Mouse (Mus musculus): ENCODE results near the gene Polr1c. TPM values are rescaled to one million over a fixed set of nuclear protein-coding genes. Genes with fewer than 3 reads are reported as not detected.

Gene Polr1c
- polyA plus RNA-seq (2015; fragmentation: Illumina TruSeq; extraction: RNeasy Lipid Tissue Mini Kit (QIAGEN cat#74804); ENCODE audit: insufficient read depth, low replicate concordance), result 37.5 TPM

DNA sequence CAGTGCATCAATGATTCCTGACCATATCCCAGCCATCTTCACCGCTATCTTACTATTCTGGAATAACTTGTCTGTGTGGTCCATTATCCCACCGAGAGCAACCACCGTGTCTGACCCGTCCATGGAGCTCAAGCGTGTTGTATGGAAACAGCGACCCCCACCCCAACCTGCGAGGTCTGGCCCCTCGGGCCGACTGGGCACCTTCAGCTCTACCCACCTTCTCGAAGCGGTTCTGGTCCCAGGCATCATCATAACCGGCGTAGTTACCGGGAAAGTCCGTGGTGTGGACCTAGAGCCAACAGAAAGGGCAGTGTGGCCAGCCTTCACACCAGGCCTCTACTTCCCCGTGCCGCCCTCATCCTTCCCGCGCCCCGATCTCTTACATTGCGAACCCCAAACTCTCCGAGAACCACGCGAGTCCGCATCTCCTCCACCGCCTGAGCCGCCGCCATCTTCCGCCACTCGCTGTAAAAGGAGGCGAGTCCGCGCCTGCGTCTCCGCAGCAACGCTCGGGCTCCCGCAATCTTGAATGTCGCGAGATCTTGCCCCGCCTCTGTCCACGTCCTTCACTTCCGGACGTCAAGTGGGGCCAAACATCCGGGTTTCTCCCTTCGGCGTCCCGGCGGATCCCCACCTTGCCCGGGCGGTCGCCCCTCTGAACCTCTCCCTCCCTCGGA, at the start of gene Polr1c, which contains the start of gene Yipf3:
Polr1c (minus strand) TSS at position 543 of the 677 bp plus-strand sequence.
Yipf3 (plus strand) TSS at position 569 of the 677 bp plus-strand sequence.

DNA sequence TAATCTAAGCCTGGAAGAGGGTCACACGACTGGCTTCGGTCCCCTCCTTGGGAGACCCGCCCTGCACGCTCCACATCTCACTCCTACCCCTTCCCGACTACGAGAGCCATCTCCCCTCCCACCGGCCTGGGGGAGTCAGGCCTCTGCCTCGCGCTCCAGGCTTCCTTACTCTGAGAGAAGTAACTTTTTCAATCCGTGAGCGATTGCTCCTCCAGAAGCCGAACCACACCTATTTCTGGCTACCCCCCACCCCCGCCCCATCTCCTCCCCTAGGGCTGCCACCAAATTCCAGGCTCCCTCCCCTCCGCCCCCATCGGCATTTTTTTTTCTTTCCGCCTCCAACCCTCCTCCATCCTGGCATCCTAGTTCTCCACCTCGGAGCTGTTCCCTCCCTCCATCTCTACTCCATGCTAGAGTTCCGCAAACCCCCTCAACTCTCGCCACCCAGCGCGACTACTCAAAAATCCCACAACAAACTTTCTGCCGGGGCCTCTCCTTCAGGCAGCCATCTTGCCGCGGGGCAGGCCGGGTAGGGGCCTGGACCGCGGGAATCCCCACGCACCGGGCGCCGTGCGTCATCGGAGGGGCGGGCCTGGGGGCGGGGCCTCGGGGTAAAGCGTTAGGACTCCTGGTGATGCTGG, 34.7 kb upstream of the Polr1c start, which contains the start of gene Tjap1:
Tjap1 (minus strand) TSS at position 544 of the 641 bp plus-strand sequence.

DNA sequence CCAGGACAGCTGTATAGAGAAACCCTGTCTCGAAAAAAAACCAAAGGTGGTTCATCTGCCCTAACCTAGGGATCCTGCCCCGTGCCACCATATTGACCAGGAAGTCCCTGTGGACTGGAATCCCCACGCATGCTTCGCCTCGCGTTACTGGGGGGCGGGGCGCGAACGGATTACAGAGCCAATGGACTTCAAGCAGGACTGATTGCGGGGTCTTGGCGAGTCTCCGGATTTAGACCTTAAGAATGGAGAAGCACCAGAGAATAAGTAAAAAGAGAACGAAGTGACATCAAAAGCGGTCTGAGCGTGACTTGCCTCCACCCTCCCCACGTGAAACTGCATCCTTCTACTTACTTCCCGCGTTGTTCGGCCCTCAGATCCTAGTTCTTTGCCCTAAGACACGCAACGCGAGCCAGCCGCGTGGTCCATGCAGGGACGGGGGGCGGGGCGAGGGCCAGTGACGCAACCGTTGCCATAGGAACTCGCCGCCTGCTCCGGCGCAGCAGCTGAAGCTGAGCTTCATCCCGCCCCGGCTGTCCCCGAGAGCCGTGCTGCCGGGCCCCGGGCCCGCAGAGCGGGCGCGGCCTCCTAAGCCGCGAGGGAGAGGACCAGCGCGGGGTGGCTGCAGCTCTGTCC, 5.7 kb upstream of the Polr1c start, which contains the start of gene Lrrc73:
Lrrc73 (plus strand) TSS at position 80 of the 633 bp plus-strand sequence.

GRCm38 (mm10) chr17:46202421-46203071, 45.3 kb downstream of the Polr1c start, which contains the start of the genes Polh and Xpo5:
Gene Polh (minus strand): TSS chr17:46202645.
Gene Xpo5 (plus strand): TSS chr17:46202782.

Other genes starting within 250 kb of the Polr1c start
- 75.1 TPM for gene Vegfa, start 215.7 kb downstream of the Polr1c start, polyA plus RNA-seq (2015; fragmentation: Illumina TruSeq; extraction: RNeasy Lipid Tissue Mini Kit (QIAGEN cat#74804); ENCODE audit: insufficient read depth, low replicate concordance)
- gene Mrps18a, start 137.1 kb downstream of the Polr1c start, polyA plus RNA-seq (2015; fragmentation: Illumina TruSeq; extraction: RNeasy Lipid Tissue Mini Kit (QIAGEN cat#74804); ENCODE audit: insufficient read depth, low replicate concordance), result 50.6 TPM
- gene Rsph9, start 103.8 kb downstream of the Polr1c start, polyA plus RNA-seq (2015; fragmentation: Illumina TruSeq; extraction: RNeasy Lipid Tissue Mini Kit (QIAGEN cat#74804); ENCODE audit: insufficient read depth, low replicate concordance), result 0.32 TPM
- 15.3 TPM for gene Mad2l1bp, start 94.5 kb downstream of the Polr1c start, polyA plus RNA-seq (2015; fragmentation: Illumina TruSeq; extraction: RNeasy Lipid Tissue Mini Kit (QIAGEN cat#74804); ENCODE audit: insufficient read depth, low replicate concordance)
- gene Gtpbp2, start 87.0 kb downstream of the Polr1c start, polyA plus RNA-seq (2015; fragmentation: Illumina TruSeq; extraction: RNeasy Lipid Tissue Mini Kit (QIAGEN cat#74804); ENCODE audit: insufficient read depth, low replicate concordance), result 158 TPM
- gene Polh, start 45.4 kb downstream of the Polr1c start, polyA plus RNA-seq (2015; fragmentation: Illumina TruSeq; extraction: RNeasy Lipid Tissue Mini Kit (QIAGEN cat#74804); ENCODE audit: insufficient read depth, low replicate concordance), result 18.1 TPM
- gene Xpo5, start 45.3 kb downstream of the Polr1c start, polyA plus RNA-seq (2015; fragmentation: Illumina TruSeq; extraction: RNeasy Lipid Tissue Mini Kit (QIAGEN cat#74804); ENCODE audit: insufficient read depth, low replicate concordance), result 31.6 TPM
- 20.5 TPM for gene Yipf3, start within 50 bp of the Polr1c start, polyA plus RNA-seq (2015; fragmentation: Illumina TruSeq; extraction: RNeasy Lipid Tissue Mini Kit (QIAGEN cat#74804); ENCODE audit: insufficient read depth, low replicate concordance)
- 0.37 TPM for gene Lrrc73, start 5.5 kb upstream of the Polr1c start, polyA plus RNA-seq (2015; fragmentation: Illumina TruSeq; extraction: RNeasy Lipid Tissue Mini Kit (QIAGEN cat#74804); ENCODE audit: insufficient read depth, low replicate concordance)
- gene Tjap1, start 35.0 kb upstream of the Polr1c start, polyA plus RNA-seq (2015; fragmentation: Illumina TruSeq; extraction: RNeasy Lipid Tissue Mini Kit (QIAGEN cat#74804); ENCODE audit: insufficient read depth, low replicate concordance), result 10.3 TPM
- not detected for gene Dlk2, start 49.4 kb upstream of the Polr1c start, polyA plus RNA-seq (2015; fragmentation: Illumina TruSeq; extraction: RNeasy Lipid Tissue Mini Kit (QIAGEN cat#74804); ENCODE audit: insufficient read depth, low replicate concordance)
- gene Abcc10, start 80.3 kb upstream of the Polr1c start, polyA plus RNA-seq (2015; fragmentation: Illumina TruSeq; extraction: RNeasy Lipid Tissue Mini Kit (QIAGEN cat#74804); ENCODE audit: insufficient read depth, low replicate concordance), result 4.7 TPM
- gene Zfp318, start 135.7 kb upstream of the Polr1c start, polyA plus RNA-seq (2015; fragmentation: Illumina TruSeq; extraction: RNeasy Lipid Tissue Mini Kit (QIAGEN cat#74804); ENCODE audit: insufficient read depth, low replicate concordance), result 169 TPM
- 9.2 TPM for gene Crip3, start 180.9 kb upstream of the Polr1c start, polyA plus RNA-seq (2015; fragmentation: Illumina TruSeq; extraction: RNeasy Lipid Tissue Mini Kit (QIAGEN cat#74804); ENCODE audit: insufficient read depth, low replicate concordance)
- gene Slc22a7, start 190.4 kb upstream of the Polr1c start, polyA plus RNA-seq (2015; fragmentation: Illumina TruSeq; extraction: RNeasy Lipid Tissue Mini Kit (QIAGEN cat#74804); ENCODE audit: insufficient read depth, low replicate concordance), result not detected
- 0.75 TPM for gene Ttbk1, start 239.6 kb upstream of the Polr1c start, polyA plus RNA-seq (2015; fragmentation: Illumina TruSeq; extraction: RNeasy Lipid Tissue Mini Kit (QIAGEN cat#74804); ENCODE audit: insufficient read depth, low replicate concordance)
- 1.6 TPM for gene Dnph1, start 248.7 kb upstream of the Polr1c start, polyA plus RNA-seq (2015; fragmentation: Illumina TruSeq; extraction: RNeasy Lipid Tissue Mini Kit (QIAGEN cat#74804); ENCODE audit: insufficient read depth, low replicate concordance)